Mouse (Mus musculus): ENCODE results near the gene Ostc.

DNA sequence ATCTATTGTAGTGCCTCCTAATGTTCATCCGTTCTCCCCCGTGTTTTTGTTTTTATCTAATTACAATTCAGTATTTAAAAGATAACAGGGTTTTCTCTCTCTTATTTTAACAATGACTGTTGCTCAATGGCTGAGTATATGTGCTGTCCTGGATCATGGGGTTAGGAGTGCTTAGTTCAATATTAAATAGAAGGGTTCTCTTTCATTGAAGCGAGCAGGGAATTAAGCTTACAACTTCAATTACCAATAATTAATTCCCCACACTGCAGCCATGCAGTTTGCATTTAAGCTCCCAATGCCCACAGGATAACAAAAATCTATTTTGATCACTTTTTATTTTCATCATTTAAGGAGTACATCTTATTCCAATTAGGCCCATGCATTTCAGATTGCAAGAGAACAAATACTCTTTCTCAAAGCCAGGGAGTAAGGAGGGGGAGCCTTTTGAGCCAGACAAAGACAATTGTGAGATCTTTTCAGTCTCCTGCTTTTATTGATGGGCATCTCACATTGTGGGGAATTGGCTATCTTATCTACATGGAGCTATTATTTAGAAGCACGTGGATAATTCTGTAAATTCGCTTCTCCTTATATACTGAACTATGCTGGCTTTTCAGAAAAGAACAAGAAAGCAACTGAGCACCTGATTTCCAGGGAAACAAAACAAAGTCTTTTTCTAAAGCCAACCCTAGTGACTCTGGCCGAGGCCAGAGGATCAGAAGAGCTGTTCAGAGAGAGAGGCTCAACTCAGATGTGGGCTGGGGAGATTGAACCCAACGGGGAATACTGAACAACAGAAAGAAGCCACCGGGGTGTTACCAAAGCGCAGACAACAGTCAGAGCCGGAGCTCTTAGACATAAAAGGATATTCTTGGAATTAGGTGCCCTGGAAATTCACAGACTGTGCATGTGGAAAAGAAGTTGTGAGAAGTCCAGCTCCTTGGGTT, 37.7 kb upstream of the Ostc start:
- TF ChIP-seq CTCF (IDR thresholded peaks at IDR 0.05; ENCODE audit: low read depth) (no peak), EP300 (IDR thresholded peaks at IDR 0.05; ENCODE audit: low read depth) (no peak)

Measured in heart, postnatal 0 days (tissue).